Comparison of ENCODE assay signal across 8 mouse cellular contexts in genomic region chr2:11501301-11502254, GRCm38 (mm10). TPM values are rescaled to one million over a fixed set of nuclear protein-coding genes. Genes with fewer than 3 reads are reported as not detected.
A peak's percentile ranks its signal among the peaks of the same experiment; 100 is the strongest.
DNase-seq lines count a peak whose midpoint lies in the region; ATAC-seq lines count a peak whose summit lies in the region.

No protein-coding gene starts in this region.

- peak overlapping the region; percentile 86 for H3K4me2 ChIP-seq in forebrain, embryonic 11.5 days (ENCODE audit: low read depth, low read length, severe bottlenecking)
- H3K4me2 ChIP-seq in heart, embryonic 16.5 days (ENCODE audit: low read depth, low read length), result peak overlapping the region; percentile 98
- peak overlapping the region; percentile 70 for H3K4me2 ChIP-seq in liver, embryonic 13.5 days
- H3K4me2 ChIP-seq in stomach, embryonic 14.5 days (replicated peaks; ENCODE audit: low read depth, low read length), result peak overlapping the region; percentile 90

- peaks cover 9% of the 10 kb centered on the region for H3K27me3 ChIP-seq in forebrain, embryonic 11.5 days (ENCODE audit: control insufficient read depth, insufficient read depth, low read length)
- no peaks in the 10 kb centered on the region for H3K27me3 ChIP-seq in heart, embryonic 16.5 days (ENCODE audit: control insufficient read depth, insufficient read depth, low read length)
- H3K27me3 ChIP-seq in liver, embryonic 13.5 days, result peaks cover 44% of the 10 kb centered on the region
- H3K27me3 ChIP-seq in stomach, embryonic 14.5 days (ENCODE audit: control insufficient read depth, insufficient read depth, low read length), result no peaks in the 10 kb centered on the region

- H3K27ac ChIP-seq in forebrain, embryonic 11.5 days (ENCODE audit: low read depth, low read length), result peak overlapping the region; percentile 77
- peak overlapping the region; percentile 87 for H3K27ac ChIP-seq in heart, embryonic 16.5 days (ENCODE audit: low read length)
- peak overlapping the region; percentile 62 for H3K27ac ChIP-seq in liver, embryonic 13.5 days
- peak overlapping the region; percentile 92 for H3K27ac ChIP-seq in stomach, embryonic 14.5 days (ENCODE audit: low read length)

- under 1% methylated on average over 73 of the region's 76 CpGs for WGBS in forebrain, embryonic 11.5 days
- under 1% methylated on average over 76 of the region's 76 CpGs for WGBS in heart, embryonic 16.5 days
- WGBS in liver, embryonic 13.5 days (ENCODE audit: insufficient replicate concordance), result under 1% methylated on average over 76 of the region's 76 CpGs
- under 1% methylated on average over 76 of the region's 76 CpGs for WGBS in stomach, embryonic 14.5 days

- peak; percentile 71 to 77 for DNase-seq in CD8-positive naive resting alpha-beta T cell, adult 2 months (ENCODE audit: low read depth in 2 of 2, low spot score in 2 of 2)
- peak; percentile 48 for DNase-seq in c-Kit-positive CD71-positive TER-119-negative erythroid progenitor cells, embryonic 14.5 days (ENCODE audit: low read depth)
- peak; percentile 97 for DNase-seq in forebrain, embryonic 11.5 days (ENCODE audit: low spot score)
- DNase-seq in kidney, postnatal 25 days, result peak; percentile 91 to 95
- peak; percentile 71 for DNase-seq in liver, embryonic 13.5 days
- DNase-seq in natural killer cell, adult 2 months (ENCODE audit: low spot score in 2 of 2), result peak; percentile 70 to 86

- H3K36me3 ChIP-seq in forebrain, embryonic 11.5 days (ENCODE audit: control insufficient read depth, insufficient read depth, low read length), result no peaks in the 10 kb centered on the region
- H3K36me3 ChIP-seq in heart, embryonic 16.5 days (ENCODE audit: control insufficient read depth, insufficient read depth), result peaks cover 4% of the 10 kb centered on the region; the same call in 1 of the 2 replicates
- 0 out of 2 replicates have a peak, but pooled peaks cover 3% of the 10 kb centered on the region for H3K36me3 ChIP-seq in liver, embryonic 13.5 days
- peaks cover 3% of the 10 kb centered on the region; the same call in 1 of the 2 replicates for H3K36me3 ChIP-seq in stomach, embryonic 14.5 days (ENCODE audit: control insufficient read depth, insufficient read depth, low read length)

- peak overlapping the region; percentile 62 for H3K4me3 ChIP-seq in forebrain, embryonic 11.5 days (ENCODE audit: low read depth, low read length)
- H3K4me3 ChIP-seq in heart, embryonic 16.5 days (ENCODE audit: low read length), result peak overlapping the region; percentile 78
- H3K4me3 ChIP-seq in liver, embryonic 13.5 days (replicated peaks), result peak overlapping the region; percentile 61
- peak overlapping the region; percentile 61 for H3K4me3 ChIP-seq in stomach, embryonic 14.5 days (ENCODE audit: low read depth, low read length)

- peak overlapping the region; percentile 86 for H3K9ac ChIP-seq in forebrain, embryonic 11.5 days (ENCODE audit: low read length)
- H3K9ac ChIP-seq in heart, embryonic 16.5 days (ENCODE audit: low read length), result peak overlapping the region; percentile 85
- H3K9ac ChIP-seq in liver, embryonic 13.5 days, result peak overlapping the region; percentile 56
- peak overlapping the region; percentile 68 for H3K9ac ChIP-seq in stomach, embryonic 14.5 days (replicated peaks; ENCODE audit: low read depth, low read length)

- no peaks in the 10 kb centered on the region for H3K9me3 ChIP-seq in forebrain, embryonic 11.5 days (ENCODE audit: control insufficient read depth, low read length)
- no peaks in the 10 kb centered on the region for H3K9me3 ChIP-seq in heart, embryonic 16.5 days (replicated peaks; ENCODE audit: control insufficient read depth, low read length)
- no peaks in the 10 kb centered on the region for H3K9me3 ChIP-seq in liver, embryonic 13.5 days (replicated peaks)
- H3K9me3 ChIP-seq in stomach, embryonic 14.5 days (ENCODE audit: control insufficient read depth, low read depth, low read length), result no peaks in the 10 kb centered on the region

- peak; percentile 90 for ATAC-seq in forebrain, embryonic 11.5 days (replicated peaks; ENCODE audit: low FRiP score)
- peak; percentile 84 for ATAC-seq in heart, embryonic 16.5 days (replicated peaks; ENCODE audit: extremely low read depth, insufficient read depth, low FRiP score)
- peak; percentile 82 for ATAC-seq in liver, embryonic 13.5 days (ENCODE audit: low read depth)
- peak; percentile 75 for ATAC-seq in stomach, embryonic 14.5 days (ENCODE audit: insufficient number of reproducible peaks, insufficient read depth, low FRiP score, low read depth)

- H3K4me1 ChIP-seq in forebrain, embryonic 11.5 days (replicated peaks; ENCODE audit: control insufficient read depth, insufficient read depth, low read length), result peaks cover 6% of the 10 kb centered on the region
- H3K4me1 ChIP-seq in heart, embryonic 16.5 days (ENCODE audit: control insufficient read depth, insufficient read depth, low read length), result peaks cover 25% of the 10 kb centered on the region
- H3K4me1 ChIP-seq in liver, embryonic 13.5 days (replicated peaks), result peaks cover 40% of the 10 kb centered on the region
- peaks cover 13% of the 10 kb centered on the region; the same call in 1 of the 2 replicates for H3K4me1 ChIP-seq in stomach, embryonic 14.5 days (ENCODE audit: control insufficient read depth, insufficient read depth, low read length)

RNA-seq across cellular contexts. Expression of gene Pfkfb3, which starts 52.3 kb away (rescaled TPM):
- 14.1 and 18.4 TPM in 2 replicates for polyA plus RNA-seq in forebrain, embryonic 11.5 days (2014; fragmentation: Nextera tagmentation; extraction: Ambion mirVana)
- 9.5 and 12.3 TPM in 2 replicates for polyA plus RNA-seq in heart, embryonic 16.5 days (2015; fragmentation: Nextera tagmentation; extraction: Ambion mirVana)
- 7.2 and 8.5 TPM in 2 replicates for polyA plus RNA-seq in liver, embryonic 13.5 days (2015; fragmentation: Nextera tagmentation; extraction: Ambion mirVana)
- 16.1 and 17.5 TPM in 2 replicates for polyA plus RNA-seq in stomach, embryonic 14.5 days (2014; fragmentation: Nextera tagmentation; extraction: Ambion mirVana)

Comparison
In these comparisons a context has a peak if more than half of its experiments do, and no peak if none do; other contexts are left out.
1. Peak in every context shown above with its lines: DNase-seq, ATAC-seq, H3K4me3 ChIP-seq and H3K27ac ChIP-seq.